In genomic region chr3:92998691-92999090, GRCm38 (mm10) we compare ENCODE assay signal across 9 mouse cellular contexts. TPM values are rescaled to one million over a fixed set of nuclear protein-coding genes. Genes with fewer than 3 reads are reported as not detected.
DNase-seq lines count a peak whose midpoint lies in the region; ATAC-seq lines count a peak whose summit lies in the region.
"Had no signal": no experiment of that assay in that cellular context is flagged by ENCODE, and none has a peak within 500 bp of the region (broad histone marks: within the 10 kb centered on the region; RNA-seq: fewer than 3 reads in every experiment).

No protein-coding gene starts in this region.

- H3K36me3 ChIP-seq in intestine, embryonic 14.5 days (ENCODE audit: control insufficient read depth, insufficient read depth, low read length): no peaks in the 10 kb centered on the region
- H3K36me3 ChIP-seq: heart, embryonic 13.5 days had no signal

- H3K27me3 ChIP-seq in intestine, embryonic 14.5 days (replicated peaks; ENCODE audit: control insufficient read depth, insufficient read depth, low read length): no peaks in the 10 kb centered on the region
- H3K27me3 ChIP-seq: heart, embryonic 13.5 days had no signal

- DNase-seq in ZHBTc4 (ENCODE audit: low read depth, low spot score): peak; percentile 75
- peak; percentile 23 for DNase-seq in cerebellum, adult 9-10 months
- peak; percentile 32 to 72 for DNase-seq in frontal cortex, postnatal 14 days (ENCODE audit: low spot score in 2 of 2)
- peak; percentile 79 for DNase-seq in intestine, embryonic 14.5 days (ENCODE audit: low spot score)
- peak; percentile 18 to 74 for DNase-seq in left cerebral cortex, adult 9 months (ENCODE audit: low spot score in 2 of 2)
- peak; percentile 68 for DNase-seq in mesoderm, embryonic 11.5 days (ENCODE audit: low read depth, low spot score)
- peak; percentile 18 for DNase-seq in skeletal muscle tissue, adult 2 months (ENCODE audit: low read depth, low spot score)
- no peak for DNase-seq in natural killer cell, adult 2 months (ENCODE audit: low spot score in 2 of 2)

- 6% methylated on average over 7 of the region's 7 CpGs for WGBS in intestine, embryonic 14.5 days

- peak; percentile 78; the same call in 1 of the 2 replicates for ATAC-seq in intestine, embryonic 14.5 days (replicated peaks; ENCODE audit: low FRiP score, low TSS enrichment, low read depth)

- H3K4me1 ChIP-seq in intestine, embryonic 14.5 days (replicated peaks; ENCODE audit: control insufficient read depth, insufficient read depth, low read length): no peaks in the 10 kb centered on the region
- H3K4me1 ChIP-seq: heart, embryonic 13.5 days had no signal

- no peak overlapping the region for H3K4me2 ChIP-seq in intestine, embryonic 14.5 days (ENCODE audit: low read length)
- H3K4me2 ChIP-seq: heart, embryonic 13.5 days had no signal

- no peak overlapping the region for H3K27ac ChIP-seq in intestine, embryonic 14.5 days (ENCODE audit: low read depth)
- H3K27ac ChIP-seq: heart, embryonic 13.5 days had no signal

- no peak overlapping the region for H3K4me3 ChIP-seq in intestine, embryonic 14.5 days (ENCODE audit: low read depth, low read length)
- H3K4me3 ChIP-seq: heart, embryonic 13.5 days had no signal

- no peaks in the 10 kb centered on the region for H3K9me3 ChIP-seq in intestine, embryonic 14.5 days (ENCODE audit: control insufficient read depth, low read length)
- H3K9me3 ChIP-seq: heart, embryonic 13.5 days had no signal

- H3K9ac ChIP-seq in intestine, embryonic 14.5 days (ENCODE audit: low read length): no peak overlapping the region
- H3K9ac ChIP-seq: heart, embryonic 13.5 days had no signal

RNA-seq across cellular contexts. Expression of gene Lce3f, which starts 6.7 kb away (rescaled TPM):
- not detected in 2 replicates for polyA plus RNA-seq in intestine, embryonic 14.5 days (2014; fragmentation: Nextera tagmentation; extraction: Ambion mirVana)
- polyA plus RNA-seq: heart, embryonic 13.5 days had no signal

RNA-seq across cellular contexts. Expression of gene Crct1, which starts 16.8 kb away (rescaled TPM):
- not detected in 2 replicates for polyA plus RNA-seq in intestine, embryonic 14.5 days (2014; fragmentation: Nextera tagmentation; extraction: Ambion mirVana)

RNA-seq across cellular contexts. Expression of gene Lce1m, which starts 20.2 kb away (rescaled TPM):
- not detected in 2 replicates for polyA plus RNA-seq in intestine, embryonic 14.5 days (2014; fragmentation: Nextera tagmentation; extraction: Ambion mirVana)
- polyA plus RNA-seq: heart, embryonic 13.5 days had no signal

RNA-seq across cellular contexts. Expression of gene Lce3e, which starts 31.8 kb away (rescaled TPM):
- polyA plus RNA-seq in intestine, embryonic 14.5 days (2014; fragmentation: Nextera tagmentation; extraction: Ambion mirVana): not detected in 2 replicates
- polyA plus RNA-seq: heart, embryonic 13.5 days had no signal

RNA-seq across cellular contexts. Expression of gene Lce3d, which starts 41.5 kb away (rescaled TPM):
- polyA plus RNA-seq in intestine, embryonic 14.5 days (2014; fragmentation: Nextera tagmentation; extraction: Ambion mirVana): not detected in 2 replicates
- polyA plus RNA-seq: heart, embryonic 13.5 days had no signal

Comparison
In these comparisons a context has a peak if more than half of its experiments do, and no peak if none do; other contexts are left out.
1. DNase-seq: peak in ZHBTc4 (single experiment), cerebellum, adult 9-10 months (single experiment), frontal cortex, postnatal 14 days (2 of 2), intestine, embryonic 14.5 days (single experiment), left cerebral cortex, adult 9 months (2 of 2), mesoderm, embryonic 11.5 days (single experiment) and skeletal muscle tissue, adult 2 months (single experiment); none in natural killer cell, adult 2 months (0 of 2).